Mouse (Mus musculus): ENCODE measurements around the gene Erbb4. TPM values are rescaled to one million over a fixed set of nuclear protein-coding genes. Genes with fewer than 3 reads are reported as not detected.
A peak's percentile ranks its signal among the peaks of the same experiment; 100 is the strongest.

Erbb4 gene
- total and polyA plus RNA-seq, 2 experiments from 2014 or later, result 13.9 to 52.8 TPM

DNA sequence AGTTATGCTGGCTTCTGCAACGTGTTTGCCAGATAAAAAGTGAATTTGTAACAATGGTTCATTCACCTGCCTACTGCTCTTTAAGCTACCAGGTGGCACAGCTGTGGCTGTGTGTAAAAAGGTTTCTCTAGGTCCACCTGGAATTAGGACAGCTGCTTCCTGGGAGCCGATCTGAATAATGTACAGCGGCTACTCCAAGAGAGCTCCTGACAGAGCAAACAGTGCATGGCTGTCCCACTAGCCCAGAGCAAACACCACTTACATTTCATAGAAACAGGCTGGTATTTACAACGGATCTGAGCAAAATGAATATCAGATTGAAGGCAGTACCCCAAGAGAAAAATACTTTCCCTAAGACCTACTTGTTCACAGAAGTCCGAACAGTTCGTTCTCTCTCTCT, 1058.0 kb downstream of the Erbb4 start:
- no peaks in the 10 kb centered on the region for H3K36me3 ChIP-seq (ENCODE audit: insufficient read depth, low read length)
- H3K9me3 ChIP-seq (ENCODE audit: low read length), result no peaks in the 10 kb centered on the region
- H3K27ac ChIP-seq, result no peak overlapping the region
- DNase-seq (ENCODE audit: low spot score) (no peak), ATAC-seq (no peak)
- no peak overlapping the region for H3K9ac ChIP-seq (replicated peaks; ENCODE audit: low read length)
- no peak overlapping the region for H3K4me2 ChIP-seq (ENCODE audit: low read depth, low read length)
- no peak for TF ChIP-seq CTCF (IDR thresholded peaks at IDR 0.05; ENCODE audit: low read depth)
- no peak overlapping the region for H3K4me3 ChIP-seq (ENCODE audit: low read length)
- H3K27me3 ChIP-seq (ENCODE audit: insufficient read depth, low read length), result no peaks in the 10 kb centered on the region
- WGBS, result 63% methylated on average over 6 of the region's 6 CpGs
- no peaks in the 10 kb centered on the region for H3K4me1 ChIP-seq (ENCODE audit: insufficient read depth, low read length)

DNA sequence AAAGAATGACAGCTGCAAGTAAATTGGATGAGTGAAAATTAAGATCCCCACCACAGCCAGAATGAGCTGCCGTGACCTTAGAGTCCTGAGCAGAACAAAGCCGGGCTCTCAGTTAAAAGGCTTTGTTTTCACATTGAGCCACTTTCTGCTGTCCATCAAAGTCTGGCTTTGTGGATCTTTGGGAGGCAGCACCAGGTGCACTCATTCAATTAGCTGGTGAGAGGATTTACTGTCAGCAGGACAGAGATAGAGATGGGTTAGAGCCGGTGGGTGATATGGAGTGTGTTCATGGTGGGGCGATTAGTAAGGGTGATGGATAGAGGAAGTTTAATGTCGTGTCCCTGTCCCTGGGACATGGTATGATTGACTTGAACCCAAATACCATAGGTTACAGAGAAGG, 1060.7 kb downstream of the Erbb4 start:
- H3K27me3 ChIP-seq (ENCODE audit: insufficient read depth, low read length), result no peaks in the 10 kb centered on the region
- H3K9me3 ChIP-seq (ENCODE audit: low read length), result no peaks in the 10 kb centered on the region
- ATAC-seq (peak; percentile 51), DNase-seq (ENCODE audit: low spot score) (peak; percentile 63)
- peak overlapping the region; percentile 40 for H3K4me2 ChIP-seq (ENCODE audit: low read depth, low read length)
- H3K36me3 ChIP-seq (ENCODE audit: insufficient read depth, low read length), result no peaks in the 10 kb centered on the region
- H3K27ac ChIP-seq, result no peak overlapping the region
- TF ChIP-seq CTCF (IDR thresholded peaks at IDR 0.05; ENCODE audit: low read depth), result no peak
- no peaks in the 10 kb centered on the region for H3K4me1 ChIP-seq (ENCODE audit: insufficient read depth, low read length)
- H3K9ac ChIP-seq (replicated peaks; ENCODE audit: low read length), result no peak overlapping the region
- 9% methylated on average over 5 of the region's 5 CpGs for WGBS
- H3K4me3 ChIP-seq (ENCODE audit: low read length), result no peak overlapping the region

DNA sequence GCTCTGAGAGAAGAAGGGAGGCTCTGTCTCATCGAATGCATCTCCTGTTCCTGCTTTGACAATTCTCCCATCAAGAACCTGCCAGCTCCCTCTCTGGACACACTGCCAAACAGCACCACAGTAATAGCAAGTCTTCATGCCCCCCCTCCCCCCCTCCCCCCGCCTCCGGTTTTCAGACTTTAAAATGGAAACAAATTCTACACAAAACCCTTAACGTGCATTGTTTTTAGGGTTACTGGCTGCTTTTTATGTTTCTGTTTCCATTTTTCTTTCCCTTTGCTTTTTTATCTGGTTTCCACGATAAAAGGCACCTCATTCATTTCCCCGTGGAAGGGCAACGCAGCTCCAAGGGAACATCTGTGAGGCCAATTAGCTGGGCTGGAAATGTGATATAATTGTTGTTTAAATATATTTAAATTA, 1061.3 kb downstream of the Erbb4 start:
- ATAC-seq, result peak; percentile 91
- 4% methylated on average over 7 of the region's 7 CpGs for WGBS
- Histone ChIP-seq H3K36me3 (ENCODE audit: insufficient read depth, low read length) (no peaks in the 10 kb centered on the region), H3K27me3 (ENCODE audit: insufficient read depth, low read length) (no peaks in the 10 kb centered on the region), H3K4me1 (ENCODE audit: insufficient read depth, low read length) (no peaks in the 10 kb centered on the region), H3K9me3 (ENCODE audit: low read length) (no peaks in the 10 kb centered on the region), H3K9ac (replicated peaks; ENCODE audit: low read length) (no peak overlapping the region), H3K27ac (no peak overlapping the region), H3K4me2 (ENCODE audit: low read depth, low read length) (peak overlapping the region; percentile 40), H3K4me3 (ENCODE audit: low read length) (peak overlapping the region; percentile 36)
- TF ChIP-seq CTCF (IDR thresholded peaks at IDR 0.05; ENCODE audit: low read depth), result peak; percentile 53
- peak; percentile 82 for DNase-seq (ENCODE audit: low spot score)

- H3K9me3 ChIP-seq (ENCODE audit: low read length), result no peaks in the 10 kb centered on the region
- no peaks in the 10 kb centered on the region for H3K4me1 ChIP-seq (ENCODE audit: insufficient read depth, low read length)
- no peak overlapping the region for H3K4me2 ChIP-seq (ENCODE audit: low read depth, low read length)
- DNase-seq (ENCODE audit: low spot score) (no peak), ATAC-seq (no peak)
- no peak overlapping the region for H3K9ac ChIP-seq (replicated peaks; ENCODE audit: low read length)
- no peak for TF ChIP-seq CTCF (IDR thresholded peaks at IDR 0.05; ENCODE audit: low read depth)
- no peaks in the 10 kb centered on the region for H3K27me3 ChIP-seq (ENCODE audit: insufficient read depth, low read length)
- no peaks in the 10 kb centered on the region for H3K36me3 ChIP-seq (ENCODE audit: insufficient read depth, low read length)
- H3K27ac ChIP-seq, result no peak overlapping the region
- H3K4me3 ChIP-seq (ENCODE audit: low read length), result no peak overlapping the region
These were observed 1083.5 kb downstream of the Erbb4 start for GRCm38 (mm10) chr1:68024086-68024940.

DNA sequence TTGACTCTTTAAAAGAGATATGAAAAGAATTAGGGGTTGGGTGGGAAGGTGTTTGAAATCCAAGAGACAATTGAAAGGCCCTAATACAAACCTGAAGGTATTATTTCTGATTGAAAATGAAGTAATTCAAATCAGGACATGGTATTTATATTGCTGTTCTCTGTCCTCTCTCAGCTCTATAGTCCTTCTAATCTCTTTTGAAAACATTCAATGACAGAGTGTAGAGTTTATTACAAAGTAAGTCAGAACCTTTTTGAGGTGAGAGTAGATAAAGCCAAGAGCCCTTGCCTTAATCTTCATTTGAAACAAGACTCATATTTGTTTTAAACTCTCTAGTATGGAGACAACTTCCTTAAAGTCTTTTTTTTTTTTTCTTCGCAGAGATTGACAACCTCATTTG, 1087.8 kb downstream of the Erbb4 start:
- no peak for TF ChIP-seq CTCF (IDR thresholded peaks at IDR 0.05; ENCODE audit: low read depth)
- WGBS, result 90% methylated on average over 1 of the region's 1 CpGs
- no peak for DNase-seq (ENCODE audit: low spot score)
- no peaks in the 10 kb centered on the region for H3K4me1 ChIP-seq (ENCODE audit: insufficient read depth, low read length)
- no peak overlapping the region for H3K9ac ChIP-seq (replicated peaks; ENCODE audit: low read length)
- no peak overlapping the region for H3K27ac ChIP-seq
- no peaks in the 10 kb centered on the region for H3K9me3 ChIP-seq (ENCODE audit: low read length)
- H3K27me3 ChIP-seq (ENCODE audit: insufficient read depth, low read length), result no peaks in the 10 kb centered on the region
- no peak overlapping the region for H3K4me2 ChIP-seq (ENCODE audit: low read depth, low read length)
- H3K36me3 ChIP-seq (ENCODE audit: insufficient read depth, low read length), result no peaks in the 10 kb centered on the region
- no peak for ATAC-seq
- no peak overlapping the region for H3K4me3 ChIP-seq (ENCODE audit: low read length)

DNA sequence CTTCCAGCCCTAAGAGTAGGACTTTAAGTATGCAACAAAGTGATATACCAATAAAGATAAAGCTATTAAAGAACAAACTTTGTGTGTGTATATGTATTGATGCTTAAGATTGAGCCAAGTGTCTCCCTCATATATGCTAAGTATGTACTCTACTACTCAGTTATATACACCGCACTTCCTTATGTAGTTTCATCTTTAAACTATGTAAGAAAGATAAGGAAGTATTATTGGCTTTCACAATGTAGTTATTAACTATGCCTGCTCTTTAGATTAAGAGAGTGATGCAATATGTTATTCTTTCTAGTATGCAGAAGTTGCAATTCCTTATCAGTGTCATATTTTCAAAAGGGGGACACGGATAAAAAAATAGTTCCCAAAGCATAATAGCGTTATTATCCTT, 1088.2 kb downstream of the Erbb4 start:
- WGBS, result 93% methylated on average over 3 of the region's 3 CpGs
- Histone ChIP-seq H3K27me3 (ENCODE audit: insufficient read depth, low read length) (no peaks in the 10 kb centered on the region), H3K9ac (replicated peaks; ENCODE audit: low read length) (no peak overlapping the region), H3K27ac (no peak overlapping the region), H3K4me2 (ENCODE audit: low read depth, low read length) (no peak overlapping the region), H3K4me1 (ENCODE audit: insufficient read depth, low read length) (no peaks in the 10 kb centered on the region), H3K36me3 (ENCODE audit: insufficient read depth, low read length) (no peaks in the 10 kb centered on the region), H3K9me3 (ENCODE audit: low read length) (no peaks in the 10 kb centered on the region), H3K4me3 (ENCODE audit: low read length) (no peak overlapping the region)
- ATAC-seq (no peak), DNase-seq (ENCODE audit: low spot score) (no peak)
- no peak for TF ChIP-seq CTCF (IDR thresholded peaks at IDR 0.05; ENCODE audit: low read depth)

All from hindbrain, postnatal 0 days (tissue).